Mouse (Mus musculus) left cerebral cortex, adult 11 months (tissue): Measurements from ENCODE around the gene Plekha8.

Experiments
- DNase-seq: peaks from one replicate; pipeline ENCODE4 v3.0.0; 2022; ENCODE audit warnings: low spot score

Gene Plekha8

DNA sequence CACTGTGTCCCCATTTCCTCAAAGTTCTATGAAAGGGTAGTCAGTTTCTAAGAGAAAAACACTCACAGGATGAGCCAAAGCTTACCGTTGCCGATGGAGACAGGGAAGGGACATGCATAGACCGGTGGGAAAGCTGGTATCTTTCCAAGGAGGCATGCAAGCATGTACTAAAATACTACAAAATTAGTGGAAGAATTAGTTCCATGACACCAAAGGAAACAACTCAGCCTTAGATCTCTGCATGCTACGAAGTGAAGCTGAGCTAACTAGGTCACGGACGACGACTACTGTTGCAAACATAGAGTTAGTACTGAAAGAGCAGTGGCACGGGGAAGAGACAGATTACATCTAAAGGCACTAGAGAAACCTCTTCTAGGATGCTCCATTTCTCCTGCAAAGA lies 8.0 kb upstream of the Plekha8 start:
- no peak for DNase-seq

DNA sequence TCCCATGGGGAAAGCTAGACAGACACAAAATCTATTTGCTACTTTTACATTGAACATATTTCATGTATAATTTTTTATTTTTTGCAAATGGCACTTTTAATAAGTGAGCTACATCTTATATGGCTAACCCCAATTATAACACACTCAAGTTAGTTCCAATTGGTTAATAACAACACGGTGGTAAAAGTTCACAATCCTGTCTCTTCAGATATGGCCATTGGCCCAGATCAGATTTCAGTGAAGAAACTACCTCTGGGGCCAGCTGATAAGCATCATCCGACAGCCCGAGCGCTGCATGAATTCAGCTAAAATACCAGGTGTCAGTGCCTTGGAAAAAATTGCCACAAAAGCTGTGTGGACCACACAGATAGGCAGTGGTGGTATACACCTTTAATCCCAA lies 7.2 kb upstream of the Plekha8 start:
- DNase-seq: no peak

DNA sequence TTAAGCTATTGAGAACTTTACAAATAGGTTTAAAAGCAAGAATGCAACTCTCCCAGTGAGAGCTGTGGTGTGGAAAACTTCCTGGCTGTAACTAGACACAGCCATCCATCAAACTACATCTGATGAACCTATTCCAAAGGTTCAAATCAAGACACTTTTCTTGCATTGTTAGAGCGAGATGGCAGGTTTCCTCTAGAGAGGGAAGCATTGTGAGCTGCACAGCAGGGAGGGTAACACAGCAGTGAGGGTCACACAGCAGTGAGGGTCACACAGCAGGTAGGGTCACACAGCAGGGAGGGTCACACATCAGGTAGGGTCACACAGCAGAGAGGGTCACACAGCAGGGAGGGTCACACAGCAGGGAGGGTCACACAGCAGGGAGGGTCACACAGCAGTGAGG lies 6.7 kb upstream of the Plekha8 start:
- DNase-seq: no peak

GRCm38 (mm10) chr6:54590691-54591090 lies 4.2 kb upstream of the Plekha8 start:
- DNase-seq: no peak

DNA sequence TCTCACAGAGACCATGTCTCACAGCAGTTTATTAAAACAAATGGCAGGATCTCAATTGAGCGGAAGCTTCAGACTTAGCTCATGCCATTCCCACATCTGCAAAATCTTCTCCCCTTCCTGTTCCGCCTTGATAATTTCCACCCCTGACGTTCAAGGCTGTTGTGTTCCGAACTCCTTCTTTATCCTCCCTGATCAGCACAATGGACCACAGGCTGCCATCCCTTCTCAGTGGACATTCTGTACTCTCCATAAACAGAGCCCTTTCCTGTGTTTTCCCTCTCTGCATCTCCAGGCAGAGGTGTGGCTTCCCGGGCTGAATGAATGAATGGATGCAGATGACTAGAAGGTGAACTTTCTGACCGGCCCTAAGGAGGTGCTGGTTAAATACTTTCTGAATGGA lies 3.1 kb upstream of the Plekha8 start:
- no peak for DNase-seq

- DNase-seq: peak; percentile 96
Measured at GRCm38 (mm10) chr6:54592938-54593535, 1.9 kb upstream of the Plekha8 start.

GRCm38 (mm10) chr6:54593766-54594468 lies 994 bp upstream of the Plekha8 start:
- no peak for DNase-seq

DNA sequence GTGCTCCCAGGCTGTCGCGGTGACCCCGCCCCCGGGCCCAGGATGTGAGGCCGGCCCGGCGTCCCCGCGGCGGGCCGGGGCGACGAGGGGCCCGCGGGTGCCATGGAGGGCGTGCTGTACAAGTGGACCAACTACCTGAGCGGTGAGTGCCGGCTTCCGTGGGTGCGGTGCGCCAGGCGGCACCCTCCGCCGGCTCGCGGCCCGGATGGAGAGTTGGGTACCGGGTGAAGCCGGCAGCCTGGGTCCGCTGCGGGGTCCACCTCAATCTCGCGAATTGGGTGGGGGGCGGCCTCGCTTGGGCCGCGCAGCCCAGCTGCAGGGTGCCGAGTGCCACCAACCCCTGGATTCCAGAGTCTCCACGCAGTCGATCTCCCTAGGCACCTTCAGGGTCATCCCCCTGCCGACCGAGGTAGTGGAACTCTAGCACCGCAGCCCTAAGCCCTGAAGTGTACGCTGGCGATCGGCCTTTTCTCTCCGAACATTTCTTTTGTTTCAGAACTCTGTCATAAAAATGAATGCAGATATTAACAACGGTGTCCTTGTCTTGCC lies 493 bp downstream of the Plekha8 start:
- no peak for DNase-seq

DNA sequence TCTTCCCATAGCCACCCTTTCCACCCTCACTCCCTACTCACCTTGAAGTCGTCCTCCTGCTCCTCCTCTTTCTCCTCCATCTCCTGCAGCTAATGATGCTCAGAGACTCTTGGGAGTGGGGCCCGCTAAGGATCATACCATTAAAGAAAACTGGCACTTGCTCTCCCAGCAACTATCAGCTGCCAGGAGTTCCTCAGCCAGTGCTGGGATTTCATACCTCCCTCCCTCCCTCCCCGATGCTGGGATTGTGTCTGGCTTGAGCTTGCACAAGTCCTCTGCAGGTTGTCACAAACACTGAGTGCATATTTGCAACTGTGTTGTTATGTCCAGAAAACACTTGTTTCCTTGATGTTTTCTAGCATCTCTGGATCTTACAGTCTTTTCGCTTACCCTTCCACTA lies 2.3 kb downstream of the Plekha8 start, which contains the start of gene Fkbp14:
Gene Fkbp14, minus strand, starts transcription at position 101 of the 400 bp plus-strand sequence.
- DNase-seq: no peak

- no peak for DNase-seq
Measured at GRCm38 (mm10) chr6:54597711-54598110, 2.8 kb downstream of the Plekha8 start.

GRCm38 (mm10) chr6:54600681-54601347 lies 5.9 kb downstream of the Plekha8 start:
- no peak for DNase-seq

GRCm38 (mm10) chr6:54602891-54603290 lies 8.0 kb downstream of the Plekha8 start:
- DNase-seq: no peak

GRCm38 (mm10) chr6:54604001-54604715 lies 9.2 kb downstream of the Plekha8 start:
- DNase-seq: no peak

GRCm38 (mm10) chr6:54606241-54606640 lies 11.3 kb downstream of the Plekha8 start:
- DNase-seq: no peak

GRCm38 (mm10) chr6:54617363-54617762 lies 22.5 kb downstream of the Plekha8 start:
- DNase-seq: no peak

GRCm38 (mm10) chr6:54619530-54619929 lies 24.6 kb downstream of the Plekha8 start:
- no peak for DNase-seq

DNA sequence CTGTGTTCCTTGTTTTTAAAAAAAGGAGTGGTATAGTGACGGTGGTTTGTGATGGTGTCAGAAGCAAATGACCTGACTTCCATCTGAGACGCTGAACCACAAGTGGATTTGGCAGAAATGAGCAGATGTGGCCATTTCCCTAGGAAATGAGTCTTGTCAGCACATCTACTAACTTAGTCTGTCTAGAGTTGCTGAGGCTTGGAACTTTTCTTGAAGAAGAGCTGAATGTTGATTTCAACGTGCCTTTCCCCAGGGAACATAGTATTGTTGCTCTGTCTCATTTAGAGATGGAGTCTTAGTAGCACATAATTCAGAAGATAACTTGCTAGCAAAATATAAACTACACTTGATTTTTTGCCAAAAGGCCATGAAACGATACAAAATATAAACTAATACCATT lies 25.4 kb downstream of the Plekha8 start:
- no peak for DNase-seq

- DNase-seq: no peak
Measured at GRCm38 (mm10) chr6:54628381-54628780, 33.5 kb downstream of the Plekha8 start.

DNA sequence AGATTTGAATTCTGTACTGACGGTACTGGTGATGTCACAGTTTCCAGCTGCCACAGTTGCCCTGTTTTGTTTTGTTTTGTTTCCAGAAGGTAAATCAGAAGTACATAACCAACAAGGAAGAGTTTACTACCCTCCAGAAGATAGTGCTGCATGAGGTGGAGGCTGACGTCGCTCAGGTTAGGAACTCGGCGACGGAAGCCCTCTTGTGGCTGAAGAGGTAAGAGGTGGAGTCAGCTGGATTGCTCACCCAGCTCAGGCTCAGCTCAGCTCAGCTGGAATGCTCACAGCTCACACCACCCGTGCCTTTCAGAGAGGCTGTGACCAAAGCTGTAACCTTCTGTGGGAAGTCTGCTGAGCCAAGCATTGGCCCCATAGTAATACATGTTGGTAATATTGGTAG lies 34.8 kb downstream of the Plekha8 start:
- no peak for DNase-seq

GRCm38 (mm10) chr6:54631462-54631861 lies 36.6 kb downstream of the Plekha8 start:
- DNase-seq: no peak

- no peak for DNase-seq
Measured at GRCm38 (mm10) chr6:54639877-54640276, 45.0 kb downstream of the Plekha8 start.

- no peak for DNase-seq
Measured at GRCm38 (mm10) chr6:54641953-54642352, 47.0 kb downstream of the Plekha8 start.
